Mouse (Mus musculus) lung, adult 2 months (tissue): ENCODE measurements around the gene Apba3.

Experiments
- CTCF ChIP-seq: fragments of 200-500 bp; IDR thresholded peaks from 2 replicates; pipeline ENCODE4 v1.5.1; 2011; ENCODE audit warnings: mild to moderate bottlenecking, low read length, control low read depth; ENCODE audit not compliant: insufficient read depth
- POLR2A ChIP-seq: fragments of 200-500 bp; IDR thresholded peaks from 2 replicates; pipeline ENCODE4 v1.6.1; 2011; ENCODE audit warnings: low read depth, mild to moderate bottlenecking, control low read depth, low read length, borderline replicate concordance; ENCODE audit errors: extremely low read depth

GRCm38 (mm10) chr10:81303258-81303657, 36.5 kb downstream of the Apba3 start:
- TF ChIP-seq POLR2A (no peak), CTCF (no peak)
